Mouse (Mus musculus): ENCODE data around the gene Zpbp. TPM values are rescaled to one million over a fixed set of nuclear protein-coding genes. Genes with fewer than 3 reads are reported as not detected.

The Zpbp gene
- 0.66 and 0.67 TPM in 2 replicates for polyA plus RNA-seq (2015; fragmentation: Nextera tagmentation; extraction: Ambion mirVana)

GRCm38 (mm10) chr11:11461635-11462560 is at the start of gene Zpbp, which contains the start of gene Spata48:
Gene Zpbp (minus strand): TSS chr11:11462408.
Gene Spata48 (plus strand): TSS chr11:11462094.
- H3K4me2 ChIP-seq (ENCODE audit: low read depth, low read length), result peak within 1 kb of the TSS; percentile 77
- ATAC-seq (replicated peaks; ENCODE audit: extremely low read depth, insufficient read depth, low FRiP score), result peak; percentile 93
- no peaks in the 10 kb centered on the region for H3K4me1 ChIP-seq (ENCODE audit: control insufficient read depth, insufficient read depth, low read length)
- H3K36me3 ChIP-seq (ENCODE audit: control insufficient read depth, insufficient read depth), result no peaks in the 10 kb centered on the region
- H3K9me3 ChIP-seq (replicated peaks; ENCODE audit: control insufficient read depth, low read length), result no peaks in the 10 kb centered on the region
- H3K4me3 ChIP-seq (ENCODE audit: low read length), result peak within 1 kb of the TSS; percentile 58
- peak within 1 kb of the TSS; percentile 59 for H3K27ac ChIP-seq (ENCODE audit: low read length)
- 2% methylated on average over 66 of the region's 66 CpGs for WGBS
- no peaks in the 10 kb centered on the region for H3K27me3 ChIP-seq (ENCODE audit: control insufficient read depth, insufficient read depth, low read length)
- peak within 1 kb of the TSS; percentile 67 for H3K9ac ChIP-seq (ENCODE audit: low read length)

DNA sequence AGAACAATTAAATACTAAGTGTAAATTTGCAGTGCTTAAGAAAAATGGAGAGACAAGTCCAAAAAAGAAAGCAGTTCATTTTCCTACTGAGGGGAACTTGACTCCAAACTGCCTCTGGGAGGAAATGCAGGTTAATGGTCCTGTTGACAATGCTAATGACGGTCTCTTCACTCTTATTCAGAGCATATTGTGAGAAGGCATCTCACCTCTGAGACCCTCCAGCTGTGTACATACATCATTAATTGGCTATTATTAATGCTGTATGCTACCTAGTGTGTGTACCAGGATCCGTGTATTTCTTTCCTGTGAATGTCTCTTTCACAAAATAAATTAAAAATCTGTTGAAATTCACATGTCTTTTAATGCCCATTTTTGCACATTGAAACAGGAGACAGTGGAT is 47.2 kb upstream of the Zpbp start:
- ATAC-seq (replicated peaks; ENCODE audit: extremely low read depth, insufficient read depth, low FRiP score), result no peak
- no peaks in the 10 kb centered on the region for H3K27me3 ChIP-seq (ENCODE audit: control insufficient read depth, insufficient read depth, low read length)
- H3K36me3 ChIP-seq (ENCODE audit: control insufficient read depth, insufficient read depth), result no peaks in the 10 kb centered on the region
- WGBS, result 66% methylated on average over 2 of the region's 2 CpGs
- no peak overlapping the region for H3K4me2 ChIP-seq (ENCODE audit: low read depth, low read length)
- no peaks in the 10 kb centered on the region; the same call in 1 of the 2 replicates for H3K9me3 ChIP-seq (replicated peaks; ENCODE audit: control insufficient read depth, low read length)
- no peak overlapping the region for H3K27ac ChIP-seq (ENCODE audit: low read length)
- H3K4me1 ChIP-seq (ENCODE audit: control insufficient read depth, insufficient read depth, low read length), result no peaks in the 10 kb centered on the region
- no peak overlapping the region for H3K9ac ChIP-seq (ENCODE audit: low read length)
- H3K4me3 ChIP-seq (ENCODE audit: low read length), result no peak overlapping the region

- Histone ChIP-seq H3K27me3 (ENCODE audit: control insufficient read depth, insufficient read depth, low read length) (no peaks in the 10 kb centered on the region), H3K4me1 (ENCODE audit: control insufficient read depth, insufficient read depth, low read length) (no peaks in the 10 kb centered on the region), H3K9me3 (replicated peaks; ENCODE audit: control insufficient read depth, low read length) (no peaks in the 10 kb centered on the region; the same call in 1 of the 2 replicates), H3K4me3 (ENCODE audit: low read length) (no peak overlapping the region), H3K4me2 (ENCODE audit: low read depth, low read length) (no peak overlapping the region), H3K9ac (ENCODE audit: low read length) (no peak overlapping the region), H3K36me3 (ENCODE audit: control insufficient read depth, insufficient read depth) (no peaks in the 10 kb centered on the region), H3K27ac (ENCODE audit: low read length) (no peak overlapping the region)
- 58% methylated on average over 2 of the region's 2 CpGs for WGBS
- ATAC-seq (replicated peaks; ENCODE audit: extremely low read depth, insufficient read depth, low FRiP score), result no peak
Measured at GRCm38 (mm10) chr11:11506187-11506586, 44.0 kb upstream of the Zpbp start.

GRCm38 (mm10) chr11:11499944-11500343 is 37.7 kb upstream of the Zpbp start:
- Histone ChIP-seq H3K4me1 (ENCODE audit: control insufficient read depth, insufficient read depth, low read length) (no peaks in the 10 kb centered on the region), H3K4me3 (ENCODE audit: low read length) (no peak overlapping the region), H3K27me3 (ENCODE audit: control insufficient read depth, insufficient read depth, low read length) (no peaks in the 10 kb centered on the region), H3K9ac (ENCODE audit: low read length) (no peak overlapping the region), H3K9me3 (replicated peaks; ENCODE audit: control insufficient read depth, low read length) (no peaks in the 10 kb centered on the region; the same call in 1 of the 2 replicates), H3K27ac (ENCODE audit: low read length) (no peak overlapping the region), H3K4me2 (ENCODE audit: low read depth, low read length) (no peak overlapping the region), H3K36me3 (ENCODE audit: control insufficient read depth, insufficient read depth) (no peaks in the 10 kb centered on the region)
- WGBS, result 18% methylated on average over 10 of the region's 10 CpGs
- no peak for ATAC-seq (replicated peaks; ENCODE audit: extremely low read depth, insufficient read depth, low FRiP score)

DNA sequence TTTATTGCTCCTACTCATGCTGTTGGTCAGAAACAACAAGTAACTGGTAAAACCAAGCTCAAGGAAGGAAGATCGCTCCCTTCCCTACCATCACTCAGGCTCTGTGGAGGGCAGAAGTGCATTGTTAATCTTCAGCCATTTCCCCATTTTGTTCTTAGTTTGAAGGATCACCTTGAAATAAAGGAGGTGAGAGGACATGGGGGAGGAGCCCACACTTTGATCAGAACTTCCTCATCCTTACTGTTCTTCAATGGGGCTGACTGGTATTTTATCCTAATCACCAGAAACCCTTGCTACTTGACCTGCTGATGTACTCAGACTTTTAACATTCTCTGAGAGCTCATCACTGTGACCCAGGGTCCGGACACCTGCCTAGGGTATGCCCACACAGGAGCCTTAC is 33.5 kb upstream of the Zpbp start:
- Histone ChIP-seq H3K9me3 (replicated peaks; ENCODE audit: control insufficient read depth, low read length) (no peaks in the 10 kb centered on the region), H3K36me3 (ENCODE audit: control insufficient read depth, insufficient read depth) (no peaks in the 10 kb centered on the region), H3K4me2 (ENCODE audit: low read depth, low read length) (no peak overlapping the region), H3K4me3 (ENCODE audit: low read length) (no peak overlapping the region), H3K27ac (ENCODE audit: low read length) (no peak overlapping the region), H3K4me1 (ENCODE audit: control insufficient read depth, insufficient read depth, low read length) (no peaks in the 10 kb centered on the region), H3K9ac (ENCODE audit: low read length) (no peak overlapping the region), H3K27me3 (ENCODE audit: control insufficient read depth, insufficient read depth, low read length) (no peaks in the 10 kb centered on the region)
- ATAC-seq (replicated peaks; ENCODE audit: extremely low read depth, insufficient read depth, low FRiP score), result no peak
- WGBS, result 81% methylated on average over 2 of the region's 2 CpGs

DNA sequence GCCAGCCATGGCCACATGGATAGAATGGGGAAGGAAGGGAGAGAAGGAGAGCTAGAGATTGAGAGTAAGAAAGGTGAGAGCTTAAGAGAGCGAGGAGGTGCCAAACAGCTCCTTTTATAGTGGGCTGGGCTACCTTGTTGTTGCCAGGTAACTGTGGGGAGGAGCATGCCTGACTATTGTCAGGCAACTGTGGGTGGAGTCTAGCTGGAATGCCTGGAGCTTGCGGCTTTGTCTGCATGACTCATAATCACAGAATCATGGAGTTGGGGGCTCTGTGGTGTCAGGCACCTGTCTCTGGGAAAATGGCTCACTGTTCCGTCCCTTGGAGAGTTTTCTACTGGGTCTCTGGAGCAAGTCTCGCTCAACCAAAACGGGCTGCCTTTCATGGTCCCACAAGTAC is 29.8 kb upstream of the Zpbp start:
- no peak overlapping the region for H3K27ac ChIP-seq (ENCODE audit: low read length)
- H3K9ac ChIP-seq (ENCODE audit: low read length), result no peak overlapping the region
- no peaks in the 10 kb centered on the region for H3K4me1 ChIP-seq (ENCODE audit: control insufficient read depth, insufficient read depth, low read length)
- no peak overlapping the region for H3K4me3 ChIP-seq (ENCODE audit: low read length)
- H3K27me3 ChIP-seq (ENCODE audit: control insufficient read depth, insufficient read depth, low read length), result no peaks in the 10 kb centered on the region
- no peak for ATAC-seq (replicated peaks; ENCODE audit: extremely low read depth, insufficient read depth, low FRiP score)
- 63% methylated on average over 5 of the region's 5 CpGs for WGBS
- no peaks in the 10 kb centered on the region for H3K36me3 ChIP-seq (ENCODE audit: control insufficient read depth, insufficient read depth)
- H3K9me3 ChIP-seq (replicated peaks; ENCODE audit: control insufficient read depth, low read length), result no peaks in the 10 kb centered on the region
- no peak overlapping the region for H3K4me2 ChIP-seq (ENCODE audit: low read depth, low read length)

DNA sequence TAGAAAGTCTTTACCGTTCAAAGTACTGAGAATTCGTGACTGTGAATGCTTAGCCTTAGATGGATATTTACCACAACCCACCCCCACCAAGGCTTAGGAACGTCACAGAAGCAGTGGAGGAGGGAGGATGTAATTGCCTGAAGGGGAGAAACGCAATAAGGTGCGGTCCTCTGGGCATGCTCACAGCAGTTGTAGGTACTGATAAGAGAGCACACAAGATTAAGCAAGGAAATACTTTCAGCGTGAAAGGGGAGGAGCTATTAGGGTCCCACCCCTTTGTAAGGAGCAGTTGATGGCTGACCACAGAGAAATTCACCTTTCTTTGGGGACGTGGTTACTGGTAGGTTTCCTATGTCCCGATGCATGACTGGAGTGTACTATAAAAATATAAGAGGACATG is 22.2 kb upstream of the Zpbp start:
- H3K9ac ChIP-seq (ENCODE audit: low read length), result no peak overlapping the region
- no peak for ATAC-seq (replicated peaks; ENCODE audit: extremely low read depth, insufficient read depth, low FRiP score)
- H3K36me3 ChIP-seq (ENCODE audit: control insufficient read depth, insufficient read depth), result no peaks in the 10 kb centered on the region
- H3K4me1 ChIP-seq (ENCODE audit: control insufficient read depth, insufficient read depth, low read length), result no peaks in the 10 kb centered on the region
- no peaks in the 10 kb centered on the region for H3K27me3 ChIP-seq (ENCODE audit: control insufficient read depth, insufficient read depth, low read length)
- no peak overlapping the region for H3K4me2 ChIP-seq (ENCODE audit: low read depth, low read length)
- 40% methylated on average over 8 of the region's 8 CpGs for WGBS
- no peak overlapping the region for H3K4me3 ChIP-seq (ENCODE audit: low read length)
- H3K9me3 ChIP-seq (replicated peaks; ENCODE audit: control insufficient read depth, low read length), result no peaks in the 10 kb centered on the region
- no peak overlapping the region for H3K27ac ChIP-seq (ENCODE audit: low read length)

GRCm38 (mm10) chr11:11468924-11469323 is 6.7 kb upstream of the Zpbp start:
- Histone ChIP-seq H3K27me3 (ENCODE audit: control insufficient read depth, insufficient read depth, low read length) (no peaks in the 10 kb centered on the region), H3K4me1 (ENCODE audit: control insufficient read depth, insufficient read depth, low read length) (no peaks in the 10 kb centered on the region), H3K4me2 (ENCODE audit: low read depth, low read length) (no peak overlapping the region), H3K9me3 (replicated peaks; ENCODE audit: control insufficient read depth, low read length) (no peaks in the 10 kb centered on the region), H3K27ac (ENCODE audit: low read length) (no peak overlapping the region), H3K4me3 (ENCODE audit: low read length) (no peak overlapping the region), H3K9ac (ENCODE audit: low read length) (no peak overlapping the region), H3K36me3 (ENCODE audit: control insufficient read depth, insufficient read depth) (no peaks in the 10 kb centered on the region)
- ATAC-seq (replicated peaks; ENCODE audit: extremely low read depth, insufficient read depth, low FRiP score), result no peak

DNA sequence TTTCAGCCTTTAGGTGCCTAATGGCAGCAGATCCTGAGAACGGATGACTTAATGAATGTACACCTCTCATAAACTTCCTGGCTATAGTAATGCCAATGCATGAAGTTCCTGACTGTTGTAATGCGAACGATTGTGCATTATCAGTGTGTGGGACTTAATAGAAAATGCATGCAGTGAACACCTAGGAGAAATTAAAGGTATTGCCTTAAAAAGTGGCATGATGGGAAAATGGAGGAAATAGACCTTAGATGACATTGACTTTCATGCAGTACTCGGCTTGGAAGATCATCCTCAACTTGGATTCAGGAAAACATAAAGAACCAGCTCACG is 318 bp upstream of the Zpbp start:
- ATAC-seq (replicated peaks; ENCODE audit: extremely low read depth, insufficient read depth, low FRiP score), result no peak
- Histone ChIP-seq H3K4me3 (ENCODE audit: low read length) (peak overlapping the region; percentile 58), H3K27me3 (ENCODE audit: control insufficient read depth, insufficient read depth, low read length) (no peaks in the 10 kb centered on the region), H3K4me1 (ENCODE audit: control insufficient read depth, insufficient read depth, low read length) (no peaks in the 10 kb centered on the region), H3K4me2 (ENCODE audit: low read depth, low read length) (peak overlapping the region; percentile 77), H3K9ac (ENCODE audit: low read length) (peak overlapping the region; percentile 67), H3K36me3 (ENCODE audit: control insufficient read depth, insufficient read depth) (no peaks in the 10 kb centered on the region), H3K9me3 (replicated peaks; ENCODE audit: control insufficient read depth, low read length) (no peaks in the 10 kb centered on the region), H3K27ac (ENCODE audit: low read length) (peak overlapping the region; percentile 59; the same call in 1 of the 2 replicates)
- 83% methylated on average over 5 of the region's 5 CpGs for WGBS
